Mouse (Mus musculus) hindbrain, postnatal 0 days (tissue): ENCODE data around the gene Cacna1h. TPM values are rescaled to one million over a fixed set of nuclear protein-coding genes. Genes with fewer than 3 reads are reported as not detected.

Source experiments
- ATAC-seq: fragments of 200-750 bp; cut with Nextera tagmentation; 2 replicates; pipeline ENCODE4 v1.8.0; 2017; ENCODE audit warnings: mild to moderate bottlenecking, moderate TSS enrichment, moderate library complexity
- DNase-seq: peaks from one replicate; pipeline ENCODE4 v3.0.0-alpha.2; 2015; ENCODE audit warnings: low spot score
- H3K27ac ChIP-seq: fragments of 300-500 bp; sonication (generic); 2 replicates; pipeline ENCODE4 v1.5.1; 2014; ENCODE audit warnings: mild to moderate bottlenecking
- H3K27me3 ChIP-seq: fragments of 300-500 bp; sonication (generic); 2 replicates; pipeline ENCODE4 v1.6.1; 2014; ENCODE audit warnings: low read length, mixed read lengths; ENCODE audit not compliant: insufficient read depth
- H3K36me3 ChIP-seq: fragments of 300-500 bp; sonication (generic); 2 replicates; pipeline ENCODE4 v1.6.1; 2014; ENCODE audit warnings: low read length, mixed read lengths; ENCODE audit not compliant: insufficient read depth
- H3K4me1 ChIP-seq: fragments of 300-500 bp; sonication (generic); 2 replicates; pipeline ENCODE4 v1.6.1; 2014; ENCODE audit warnings: antibody characterized with exemption, low read length, mixed read lengths; ENCODE audit not compliant: insufficient read depth
- H3K4me2 ChIP-seq: fragments of 300-500 bp; sonication (generic); 2 replicates; pipeline ENCODE4 v1.6.1; 2014; ENCODE audit warnings: low read depth, mild to moderate bottlenecking, low read length, moderate library complexity, mixed read lengths
- H3K4me3 ChIP-seq: fragments of 300-500 bp; sonication (generic); 2 replicates; pipeline ENCODE4 v1.5.1; 2014; ENCODE audit warnings: low read length
- H3K9ac ChIP-seq: fragments of 300-500 bp; sonication (generic); replicated peaks from 2 replicates; pipeline ENCODE4 v1.6.1; 2014; ENCODE audit warnings: mild to moderate bottlenecking, low read length, moderate library complexity, mixed read lengths
- H3K9me3 ChIP-seq: fragments of 300-500 bp; sonication (generic); 2 replicates; pipeline ENCODE4 v1.6.1; 2016; ENCODE audit warnings: low read length, mixed read lengths
- CTCF ChIP-seq: IDR thresholded peaks from 2 replicates; pipeline ENCODE4 v1.5.1; 2016; ENCODE audit warnings: antibody characterized with exemption, control low read depth, low read depth
- WGBS: fragments of 180-500 bp; shearing (Covaris S2); extraction: QIAGEN DNeasy Blood & Tissue Kit; methylation state at CpG from one replicate; pipeline ENCODE4 v1.1.7; 2014; 5-methylcytosine and 5-hydroxymethylcytosine counted together
- polyA plus RNA-seq: library from polyadenylated mRNA; unstranded; fragments of >200 nt; fragmentation: Nextera tagmentation; extraction: Ambion mirVana; gene quantifications from 2 replicates; pipeline ENCODE4 v1.2.1, GENCODE M21; 2015
- total RNA-seq: library from RNA; depleted of rRNA; stranded (reverse); fragments of >200 nt; gene quantifications from 2 replicates; pipeline ENCODE4 v1.2.3, GENCODE M21; 2014; rRNA removed

Gene Cacna1h
- 82.1 and 111 TPM in 2 replicates for total RNA-seq
- 4.8 and 5.7 TPM in 2 replicates for polyA plus RNA-seq

- Histone ChIP-seq H3K27me3 (no peaks in the 10 kb centered on the region), H3K9ac (peak within 1 kb of the TSS; percentile 78), H3K9me3 (no peaks in the 10 kb centered on the region), H3K36me3 (no peaks in the 10 kb centered on the region), H3K4me1 (peaks cover 20% of the 10 kb centered on the region; the same call in 1 of the 2 replicates), H3K4me2 (peak within 1 kb of the TSS; percentile 90), H3K4me3 (peak within 1 kb of the TSS; percentile 72), H3K27ac (peak within 1 kb of the TSS; percentile 69)
- ATAC-seq: peak; percentile 87
- WGBS: 2% methylated on average over 77 of the region's 103 CpGs
- peak; percentile 85 for DNase-seq
- peak; percentile 57 for TF ChIP-seq CTCF
These were observed at the start of gene Cacna1h for GRCm38 (mm10) chr17:25433617-25434606. Cacna1h (minus strand) TSS chr17:25433783.

- TF ChIP-seq CTCF: no peak
- H3K4me3 ChIP-seq: no peak overlapping the region
- no peaks in the 10 kb centered on the region for H3K36me3 ChIP-seq
- no peak overlapping the region for H3K27ac ChIP-seq
- H3K9me3 ChIP-seq: no peaks in the 10 kb centered on the region
- DNase-seq: no peak
- H3K4me2 ChIP-seq: no peak overlapping the region
- no peaks in the 10 kb centered on the region for H3K4me1 ChIP-seq
- H3K27me3 ChIP-seq: no peaks in the 10 kb centered on the region
- H3K9ac ChIP-seq: no peak overlapping the region
- no peak for ATAC-seq
- 84% methylated on average over 6 of the region's 6 CpGs for WGBS
These were observed 48.5 kb upstream of the Cacna1h start for GRCm38 (mm10) chr17:25482092-25482491.

GRCm38 (mm10) chr17:25480820-25481219, 47.2 kb upstream of the Cacna1h start:
- ATAC-seq: no peak

GRCm38 (mm10) chr17:25480152-25480551, 46.6 kb upstream of the Cacna1h start:
- Histone ChIP-seq H3K27ac (no peak overlapping the region), H3K9ac (no peak overlapping the region), H3K4me2 (no peak overlapping the region), H3K9me3 (no peaks in the 10 kb centered on the region), H3K4me3 (no peak overlapping the region), H3K36me3 (no peaks in the 10 kb centered on the region), H3K27me3 (0 out of 2 replicates have a peak, but pooled peaks cover 5% of the 10 kb centered on the region), H3K4me1 (no peaks in the 10 kb centered on the region)
- 36% methylated on average over 8 of the region's 8 CpGs for WGBS
- DNase-seq (no peak), ATAC-seq (no peak)
- no peak for TF ChIP-seq CTCF

More at GRCm38 (mm10) chr17:25480820-25481219, 47.2 kb upstream of the Cacna1h start:
- Histone ChIP-seq H3K27me3 (no peaks in the 10 kb centered on the region), H3K4me1 (no peaks in the 10 kb centered on the region), H3K36me3 (no peaks in the 10 kb centered on the region), H3K27ac (no peak overlapping the region), H3K9ac (no peak overlapping the region), H3K4me3 (no peak overlapping the region), H3K9me3 (no peaks in the 10 kb centered on the region), H3K4me2 (no peak overlapping the region)
- no peak for TF ChIP-seq CTCF
- no peak for DNase-seq
- 73% methylated on average over 4 of the region's 4 CpGs for WGBS

GRCm38 (mm10) chr17:25475946-25476744, 42.6 kb upstream of the Cacna1h start:
- H3K27me3 ChIP-seq: peaks cover 16% of the 10 kb centered on the region; the same call in 1 of the 2 replicates
- no peaks in the 10 kb centered on the region for H3K36me3 ChIP-seq
- no peak overlapping the region for H3K27ac ChIP-seq
- H3K4me3 ChIP-seq: no peak overlapping the region
- no peak overlapping the region for H3K4me2 ChIP-seq
- no peaks in the 10 kb centered on the region for H3K9me3 ChIP-seq
- WGBS: 30% methylated on average over 19 of the region's 19 CpGs
- no peak overlapping the region for H3K9ac ChIP-seq
- ATAC-seq (0 out of 2 replicates have a peak, but pooled peaks have one; percentile 14), DNase-seq (peak; percentile 84)
- no peaks in the 10 kb centered on the region for H3K4me1 ChIP-seq
- peak; percentile 91 for TF ChIP-seq CTCF

GRCm38 (mm10) chr17:25474330-25475077, 40.9 kb upstream of the Cacna1h start:
- H3K4me2 ChIP-seq: peak overlapping the region; percentile 66
- peaks cover 16% of the 10 kb centered on the region; the same call in 1 of the 2 replicates for H3K27me3 ChIP-seq
- ATAC-seq: peak; percentile 67
- no peaks in the 10 kb centered on the region for H3K36me3 ChIP-seq
- WGBS: 2% methylated on average over 38 of the region's 38 CpGs
- no peaks in the 10 kb centered on the region for H3K4me1 ChIP-seq
- no peaks in the 10 kb centered on the region for H3K9me3 ChIP-seq
- peak overlapping the region; percentile 30 for H3K4me3 ChIP-seq
- H3K27ac ChIP-seq: no peak overlapping the region
- peak; percentile 83 for DNase-seq
- peak overlapping the region; percentile 41; the same call in 1 of the 2 replicates for H3K9ac ChIP-seq
- peak; percentile 71 for TF ChIP-seq CTCF
